Mouse (Mus musculus) Muller cell, postnatal 12 days (primary cell): ENCODE results near the gene Slc41a1.

Experiments
- DNase-seq: peaks from one replicate; pipeline ENCODE4 v3.0.0-alpha.2; 2015; ENCODE audit errors: inconsistent ontology term

Slc41a1 gene

DNA sequence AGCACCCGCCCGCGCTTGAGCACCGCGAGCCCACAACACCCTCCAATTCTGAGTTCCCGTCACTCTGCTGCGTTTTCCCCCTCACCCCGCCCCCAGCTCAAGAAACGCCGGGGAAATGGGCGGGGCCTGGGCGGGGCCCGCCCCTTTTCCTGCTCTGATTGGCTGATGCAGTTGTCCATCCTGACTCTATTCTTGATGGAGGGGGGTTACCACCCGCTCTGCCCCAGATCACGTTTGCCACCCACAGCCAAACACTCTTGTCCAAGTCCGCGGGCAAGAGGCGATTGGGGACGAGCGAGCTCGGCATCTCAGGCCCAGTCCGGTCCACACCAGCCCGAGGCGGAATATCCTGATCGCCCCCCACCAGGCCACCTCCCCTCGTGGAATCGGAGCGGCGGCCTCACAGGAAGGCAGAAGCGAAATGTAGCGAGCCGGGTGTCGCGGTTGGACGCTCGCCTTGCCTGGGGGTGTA is 530 bp downstream of the Slc41a1 start:
- peak; percentile 99 for DNase-seq

DNA sequence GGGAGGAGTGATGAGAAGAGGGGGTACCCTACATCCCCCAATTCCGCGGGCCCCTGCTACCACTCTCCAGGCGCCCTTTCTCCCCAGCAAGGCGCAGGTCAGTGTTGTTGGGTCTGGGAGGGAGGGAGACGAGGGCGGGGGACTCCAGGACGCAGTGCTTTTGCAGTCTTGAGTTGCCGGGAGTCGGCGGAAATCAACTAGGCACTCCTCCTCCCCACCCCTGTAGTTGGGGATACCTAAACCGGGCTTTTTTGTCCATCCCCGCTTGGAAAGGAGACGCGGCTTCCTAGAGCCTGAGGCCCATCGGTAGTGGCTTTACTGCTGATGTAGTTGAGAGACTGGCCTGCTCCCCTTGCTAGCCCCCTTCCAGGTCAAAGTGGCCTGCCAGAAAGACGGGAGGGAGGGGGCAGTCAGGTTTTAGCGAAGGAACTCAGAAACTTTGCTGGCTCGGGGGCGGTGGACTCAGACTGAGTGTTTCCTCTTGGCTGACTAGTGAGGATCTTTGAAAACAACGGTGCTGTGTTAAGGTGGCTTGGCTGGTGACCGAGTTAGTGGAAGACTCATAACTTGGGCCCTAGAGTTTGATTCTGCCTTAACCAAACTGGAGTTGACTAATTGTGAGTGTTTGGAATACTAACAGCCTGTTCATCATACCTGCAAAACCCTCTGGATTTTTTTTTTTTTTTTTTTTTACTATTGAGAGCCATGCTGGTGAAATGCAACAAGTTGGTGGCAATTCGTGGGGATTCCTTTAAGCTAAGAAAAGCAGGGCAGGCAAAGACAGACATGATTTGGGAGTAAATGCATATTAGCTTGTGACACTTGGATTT is 1.2 kb downstream of the Slc41a1 start:
- DNase-seq: no peak

DNA sequence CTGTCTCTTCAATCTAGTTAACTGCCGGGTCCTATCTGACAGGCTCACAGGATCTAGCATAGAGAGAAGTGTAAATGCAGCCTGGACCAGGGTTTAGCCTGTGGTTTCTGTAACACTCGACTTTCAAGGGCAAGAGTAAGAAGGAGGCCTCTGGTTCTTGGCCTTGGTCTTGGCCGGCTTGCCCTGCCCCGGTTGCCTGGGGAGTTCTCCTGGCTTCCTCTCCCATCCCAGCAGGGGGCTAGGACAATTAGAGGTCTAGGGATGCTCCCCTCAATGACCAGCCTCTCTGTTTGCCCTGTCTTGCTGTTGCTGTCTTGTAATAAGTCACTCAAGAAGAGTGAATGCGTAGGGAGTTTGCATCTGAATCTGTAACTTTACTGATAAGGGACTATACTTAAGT is 2.0 kb downstream of the Slc41a1 start:
- DNase-seq: no peak

DNA sequence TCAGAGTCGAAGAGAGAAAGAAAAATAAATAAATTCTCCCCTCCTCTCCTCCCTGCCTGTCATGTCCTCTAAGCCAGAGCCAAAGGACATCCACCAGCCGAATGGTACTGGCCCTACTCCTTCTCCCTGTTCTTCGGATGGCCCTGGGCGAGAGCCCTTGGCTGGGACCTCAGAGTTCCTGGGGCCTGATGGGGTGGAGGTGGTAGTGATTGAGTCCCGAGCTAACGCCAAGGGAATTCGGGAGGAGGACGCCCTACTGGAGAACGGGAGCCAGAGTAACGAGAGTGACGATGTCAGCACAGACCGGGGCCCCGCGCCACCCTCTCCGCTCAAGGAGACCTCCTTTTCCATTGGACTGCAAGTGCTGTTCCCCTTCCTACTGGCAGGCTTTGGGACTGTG is 3.3 kb downstream of the Slc41a1 start:
- DNase-seq: no peak

DNA sequence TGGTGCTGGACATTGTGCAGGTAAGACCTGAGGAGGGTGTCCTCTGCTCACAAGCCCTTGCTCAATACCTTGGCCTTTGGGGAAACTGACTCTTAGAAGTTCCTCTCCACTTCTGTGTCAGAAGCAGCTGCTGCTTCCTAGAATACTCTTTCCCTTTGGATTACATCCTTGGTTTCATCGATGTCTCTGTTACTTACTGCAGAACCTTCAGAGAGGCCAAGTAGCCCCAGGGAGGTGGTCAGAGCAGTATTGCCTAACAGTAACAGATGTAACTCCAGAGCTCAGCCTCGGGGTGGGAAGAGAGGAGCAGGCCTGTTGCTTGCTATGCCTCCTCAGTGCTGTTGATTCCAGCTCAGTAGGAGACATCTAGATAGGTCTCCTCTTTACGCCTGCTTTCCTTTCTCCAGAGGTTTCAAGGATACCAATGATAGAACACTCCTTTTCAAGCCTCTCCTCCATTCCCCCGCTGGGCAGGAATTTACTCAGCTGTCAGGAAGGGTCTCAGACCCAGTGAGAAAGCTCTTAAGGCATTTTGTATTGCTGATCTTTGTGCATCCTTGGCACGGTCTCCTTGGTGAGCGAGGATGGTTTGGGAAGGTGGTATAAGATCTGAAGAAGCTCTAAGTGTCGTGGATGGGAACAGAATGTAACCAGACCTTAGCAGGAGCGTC is 3.8 kb downstream of the Slc41a1 start:
- DNase-seq: no peak

DNA sequence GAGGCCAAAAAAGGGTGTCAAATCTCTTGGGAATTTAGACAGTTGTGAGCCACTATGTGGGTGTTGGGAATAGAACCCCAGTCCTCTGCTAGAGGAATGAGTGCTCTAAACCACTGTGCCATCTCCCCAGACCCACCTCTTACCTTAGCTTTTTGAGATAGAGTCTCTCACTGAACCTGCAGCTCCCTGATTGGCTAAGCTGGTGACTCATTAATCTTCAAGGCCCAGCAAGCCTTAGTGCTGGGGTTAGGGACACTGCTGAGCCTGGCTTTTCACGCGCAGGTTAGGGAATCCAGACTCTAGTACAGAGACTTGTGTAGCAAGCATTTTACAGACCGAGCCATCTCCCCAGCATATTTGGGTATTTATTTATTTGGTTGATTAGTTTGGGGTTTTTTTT is 9.7 kb downstream of the Slc41a1 start:
- no peak for DNase-seq

DNA sequence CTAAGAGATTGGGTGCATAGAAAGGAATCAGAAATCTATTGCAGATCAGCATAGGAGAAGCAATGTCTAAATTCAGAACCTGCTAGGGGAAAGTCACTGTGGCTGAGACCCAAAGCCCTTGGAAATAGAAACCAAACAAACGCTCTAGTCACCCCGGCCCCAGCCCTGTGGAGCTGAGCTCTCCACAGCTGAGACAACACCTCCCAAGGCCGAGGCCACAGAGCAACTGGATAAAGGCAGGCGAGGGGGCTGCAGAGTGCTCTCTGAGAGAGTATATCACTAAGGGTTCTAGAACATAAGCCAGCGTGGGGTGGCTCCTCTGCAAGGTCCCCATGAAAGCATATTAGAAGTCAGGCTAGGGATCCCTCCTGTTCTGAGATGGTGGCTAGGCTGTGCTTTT is 11.2 kb downstream of the Slc41a1 start:
- DNase-seq: no peak

DNA sequence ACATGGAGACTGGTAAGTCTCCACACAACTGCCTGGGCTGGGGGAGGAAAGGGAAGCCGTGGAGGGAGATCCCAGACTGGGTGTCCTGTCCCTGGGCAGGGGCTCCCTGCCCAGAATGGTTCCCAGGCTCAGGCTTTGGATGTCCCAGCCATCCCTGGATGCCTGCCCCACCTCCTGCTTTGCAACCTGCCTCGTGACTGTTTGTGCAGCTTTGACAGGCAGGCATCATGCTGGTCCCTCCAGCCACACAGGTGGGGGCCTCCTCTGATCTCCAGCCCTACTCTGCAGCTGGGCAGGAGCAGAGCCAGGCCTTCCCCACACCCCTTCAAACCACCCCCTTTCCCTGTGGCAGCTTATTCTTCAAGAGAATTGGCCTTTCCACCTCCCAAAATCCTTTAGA is 12.0 kb downstream of the Slc41a1 start:
- DNase-seq: peak; percentile 22

DNA sequence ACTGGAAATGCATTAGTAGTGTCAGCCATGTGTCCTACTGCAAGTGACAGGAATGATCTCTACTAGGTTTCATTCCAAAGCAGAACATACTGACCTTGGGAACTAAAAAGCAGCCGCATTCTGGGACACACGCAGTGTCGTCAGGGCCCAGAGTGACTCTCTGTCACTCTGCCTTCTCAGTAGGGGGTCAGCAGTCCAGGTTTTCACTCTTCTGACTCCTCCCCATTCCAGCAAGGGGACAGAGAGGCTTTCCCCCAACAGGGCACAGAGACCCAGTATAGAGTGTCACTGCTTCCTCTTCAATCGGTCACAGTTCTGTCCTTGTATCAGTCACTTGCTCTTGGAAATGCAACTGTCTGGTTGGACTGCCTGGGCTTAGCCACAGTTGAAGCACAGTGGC is 14.9 kb downstream of the Slc41a1 start:
- no peak for DNase-seq

DNA sequence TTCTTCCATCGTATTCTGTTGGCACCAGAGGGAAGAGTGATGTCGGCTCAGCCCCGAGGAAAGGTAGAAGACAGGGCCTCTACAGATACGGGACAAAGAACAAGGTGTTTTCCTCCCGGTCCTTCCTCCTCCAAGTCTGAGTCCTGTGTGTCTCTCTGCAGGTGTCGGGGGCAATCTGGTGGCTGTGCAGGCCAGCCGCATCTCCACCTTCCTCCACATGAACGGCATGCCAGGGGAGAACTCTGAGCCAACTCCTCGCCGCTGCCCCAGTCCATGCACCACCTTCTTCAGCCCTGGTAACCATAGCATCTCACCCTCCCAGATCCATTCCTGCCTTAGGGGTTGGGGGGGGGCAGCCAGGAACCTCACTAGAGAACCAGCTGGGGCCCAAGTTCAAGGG is 16.5 kb downstream of the Slc41a1 start:
- DNase-seq: no peak

DNA sequence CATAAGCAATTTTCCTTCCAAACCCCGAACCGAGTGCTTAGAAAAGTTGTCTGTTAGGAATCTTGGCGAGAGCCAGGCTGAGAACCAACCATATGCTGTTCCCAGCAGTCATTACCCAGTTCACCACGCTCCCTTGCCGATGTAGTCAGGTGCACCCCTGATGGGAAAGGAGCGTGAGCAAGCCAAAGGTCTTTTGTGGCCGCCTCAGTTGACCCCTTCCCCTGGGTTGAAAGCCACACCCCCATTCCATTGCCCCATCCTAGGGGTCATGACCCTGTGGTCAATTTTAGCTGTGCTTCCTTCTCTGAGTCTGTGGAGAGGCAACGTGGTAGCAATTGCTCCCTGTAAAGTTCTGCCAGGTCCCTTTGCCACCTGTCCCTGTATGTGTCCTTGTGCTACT is 17.6 kb downstream of the Slc41a1 start:
- no peak for DNase-seq

DNA sequence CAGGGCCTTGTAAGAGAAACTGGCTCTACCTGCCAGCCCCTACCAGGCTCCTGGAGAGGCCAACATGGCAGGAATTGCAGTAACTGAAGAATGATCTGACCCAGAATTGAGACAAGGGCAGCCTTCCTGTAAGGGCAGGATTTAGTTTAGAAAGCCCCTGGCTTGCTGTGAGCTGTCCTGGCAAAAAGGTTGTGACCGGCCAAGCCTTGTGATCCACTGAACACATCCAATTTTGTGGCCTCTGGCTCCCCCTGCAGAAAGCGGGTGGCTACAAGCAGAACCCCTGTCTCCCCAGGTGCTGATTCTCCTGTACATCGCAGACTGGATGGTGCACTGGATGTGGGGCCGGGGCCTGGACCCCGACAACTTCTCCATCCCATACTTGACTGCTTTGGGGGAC is 19.0 kb downstream of the Slc41a1 start:
- DNase-seq: peak; percentile 36

DNA sequence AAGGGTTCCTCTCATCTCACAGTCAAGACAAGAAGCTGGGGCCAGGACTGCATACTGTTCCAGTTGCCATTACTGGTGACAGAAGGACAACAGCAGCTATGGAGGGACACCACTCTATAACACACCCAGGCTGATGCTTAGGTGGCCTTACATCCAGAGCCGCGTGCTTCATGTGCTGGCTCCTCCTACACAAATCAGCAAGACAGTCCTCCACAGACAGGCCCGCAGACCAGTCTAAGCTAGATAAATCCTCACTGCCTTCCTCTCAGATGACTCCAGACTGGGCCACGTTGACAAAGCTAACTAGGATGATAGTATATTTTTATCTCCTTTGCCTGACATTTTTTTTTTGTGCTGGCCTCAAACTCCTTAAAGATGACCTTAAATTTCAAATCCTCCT is 34.5 kb downstream of the Slc41a1 start:
- no peak for DNase-seq

DNA sequence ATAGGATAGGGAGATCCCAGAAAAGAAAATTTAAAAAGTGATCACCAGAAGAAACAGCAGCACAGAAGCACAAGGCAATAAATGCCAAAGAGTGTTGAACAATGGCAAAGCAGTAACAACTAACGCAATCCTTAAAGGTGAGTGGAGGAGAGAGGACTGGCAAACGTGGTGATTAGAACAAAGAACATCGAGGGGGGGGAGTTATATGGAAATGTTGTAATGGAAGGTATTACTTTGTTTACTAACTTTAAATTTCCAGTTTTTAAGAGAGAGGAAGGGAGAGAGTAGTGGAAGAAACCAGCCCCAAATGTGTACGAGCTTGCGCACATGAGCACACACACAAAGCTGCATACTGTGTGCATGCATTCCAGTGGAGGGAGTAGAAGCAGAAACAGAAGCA is 38.3 kb downstream of the Slc41a1 start:
- DNase-seq: no peak

DNA sequence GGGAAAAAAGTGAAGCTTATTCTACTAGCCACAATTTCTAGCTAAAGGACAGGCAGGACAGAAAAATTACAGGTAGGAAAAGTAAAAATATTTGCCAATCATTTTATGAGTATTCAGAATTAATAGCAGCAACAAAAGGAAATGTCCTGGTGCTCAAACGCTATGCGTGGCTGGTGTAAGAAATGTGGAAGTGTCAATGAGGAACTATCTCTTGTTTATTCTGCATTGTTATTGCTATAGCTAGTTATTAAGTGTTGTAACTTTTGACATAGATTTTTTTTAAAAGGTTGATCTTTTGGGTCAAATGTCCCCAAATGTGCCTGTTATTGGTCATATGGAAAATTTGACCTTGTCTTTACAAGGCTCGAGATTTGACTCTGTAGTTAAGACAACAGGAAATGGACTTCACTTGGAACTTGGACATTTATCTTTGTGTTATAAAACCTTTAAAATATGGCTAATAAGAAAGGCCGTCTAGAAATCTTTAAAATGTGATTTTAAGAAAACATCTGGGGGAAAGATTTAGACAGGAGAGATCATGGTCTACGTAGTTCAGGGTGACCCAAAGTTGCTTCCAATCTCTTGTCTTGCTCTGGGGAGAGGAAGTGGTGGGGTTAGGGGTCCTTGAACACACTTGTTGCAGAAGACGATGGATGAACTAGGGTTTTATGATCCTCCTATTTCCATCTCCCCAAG is 39.2 kb downstream of the Slc41a1 start:
- no peak for DNase-seq

DNA sequence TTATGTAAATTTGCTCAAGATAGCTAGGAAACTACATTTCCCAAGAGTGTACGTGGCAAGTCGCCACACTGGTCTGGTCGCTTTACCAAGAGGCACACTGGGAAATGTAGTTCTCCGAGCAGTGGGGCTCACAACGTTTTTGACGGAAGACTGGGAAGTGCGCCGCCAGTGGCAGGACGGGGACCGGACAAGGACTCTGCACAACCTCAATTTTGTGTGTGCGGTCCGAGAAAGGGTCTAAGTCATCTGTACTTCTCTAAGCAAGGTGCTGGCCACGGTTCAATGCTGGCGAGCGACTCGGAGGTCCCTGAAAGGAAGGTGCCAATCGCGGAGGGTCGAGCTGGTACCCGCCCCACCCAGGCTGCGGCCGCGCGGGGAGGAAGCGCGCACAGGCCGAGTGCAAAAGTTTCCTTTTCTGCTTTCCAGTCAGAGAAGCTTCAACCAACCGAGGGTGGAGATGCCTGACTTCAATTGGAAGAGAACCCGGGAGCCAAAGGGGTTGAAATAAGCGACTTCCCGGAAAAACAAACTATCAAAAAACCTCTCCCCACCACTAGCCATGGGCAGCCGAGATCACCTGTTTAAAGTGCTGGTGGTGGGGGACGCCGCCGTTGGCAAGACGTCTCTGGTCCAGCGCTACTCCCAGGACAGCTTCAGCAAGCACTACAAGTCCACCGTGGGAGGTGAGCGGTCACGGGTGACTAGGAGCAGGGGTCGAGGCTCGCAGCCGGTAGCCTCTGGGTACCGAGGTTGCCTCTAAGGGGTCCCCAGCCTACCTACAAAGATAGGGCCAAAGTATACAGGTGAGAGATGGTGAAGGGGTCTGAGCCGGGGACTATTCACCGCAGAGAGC is 40.0 kb downstream of the Slc41a1 start, which contains the start of gene Rab29:
Gene Rab29 (plus strand): TSS at position 132 of the 853 bp plus-strand sequence.
- peak; percentile 92 for DNase-seq

DNA sequence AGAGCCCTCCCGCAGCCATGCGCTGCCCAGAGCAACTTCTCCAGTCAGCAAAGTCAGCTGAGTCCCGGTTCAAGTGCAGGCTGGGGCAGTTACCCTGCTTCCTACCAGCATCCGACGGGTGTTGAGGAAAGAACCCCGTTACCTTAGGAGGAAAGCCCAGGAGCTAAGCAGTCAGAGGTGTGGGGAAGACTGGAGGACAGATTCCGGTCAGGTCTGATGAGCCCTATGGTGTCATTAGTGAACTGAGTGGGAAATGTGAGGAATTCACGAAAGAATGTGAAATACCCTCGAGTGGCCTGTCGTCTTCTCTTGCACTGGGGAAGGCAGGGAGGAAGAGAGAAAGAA is 40.6 kb downstream of the Slc41a1 start:
- DNase-seq: peak; percentile 52

DNA sequence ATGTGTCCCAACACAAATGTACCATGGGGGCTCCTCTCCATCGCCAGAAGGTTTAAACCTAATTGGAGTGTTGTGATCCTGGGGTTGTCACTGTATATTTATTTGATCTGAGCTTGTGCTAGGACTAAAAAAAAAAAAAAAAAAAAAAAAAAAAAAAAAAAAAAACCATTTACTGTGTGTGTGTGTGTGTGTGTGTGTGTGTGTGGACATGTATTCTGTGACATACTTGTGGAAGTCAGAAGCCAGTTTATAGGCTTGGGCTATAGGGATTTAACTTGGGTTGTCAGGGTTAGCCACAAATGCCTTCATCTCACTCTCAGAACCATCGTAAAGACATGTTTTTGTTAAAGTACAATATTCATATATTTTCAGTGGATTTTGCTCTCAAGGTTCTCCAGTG is 42.3 kb downstream of the Slc41a1 start:
- no peak for DNase-seq

DNA sequence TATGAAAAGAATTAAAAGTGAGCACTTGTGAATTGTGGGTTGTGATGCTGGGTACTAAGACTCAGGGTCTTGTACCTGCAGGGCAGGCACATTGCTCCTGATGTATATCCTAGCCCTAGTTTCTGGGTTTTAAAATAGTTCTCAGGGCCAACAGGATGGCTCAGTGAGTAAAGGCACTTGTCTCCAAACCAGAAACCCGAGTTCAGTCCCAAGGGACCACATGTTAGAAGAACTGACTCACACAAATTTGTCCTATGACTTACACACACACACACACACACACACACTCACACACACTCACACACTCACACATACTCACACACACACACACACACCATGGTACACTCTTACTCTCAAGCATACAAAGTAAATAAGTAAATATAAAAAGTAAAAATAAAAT is 45.6 kb downstream of the Slc41a1 start:
- DNase-seq: no peak

DNA sequence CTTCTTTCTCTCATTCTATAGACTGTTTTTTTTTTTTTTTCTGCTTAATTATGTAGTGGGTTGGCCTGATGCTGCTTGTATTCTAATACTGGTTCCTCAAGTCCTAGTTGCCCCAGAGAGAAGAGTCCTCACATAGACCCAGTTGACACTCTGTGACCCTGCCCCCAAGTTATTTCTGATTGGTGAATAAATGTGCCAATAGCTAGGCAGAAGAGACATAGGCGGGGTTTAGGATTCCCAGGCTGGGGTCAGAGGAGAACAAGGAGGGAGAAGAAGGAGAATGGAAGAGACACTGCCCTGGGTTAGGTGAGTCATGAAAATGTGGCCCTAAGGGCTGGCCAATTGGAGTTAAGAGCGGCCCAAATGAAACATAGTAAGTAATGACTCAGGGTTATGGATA is 52.5 kb downstream of the Slc41a1 start:
- DNase-seq: no peak

DNA sequence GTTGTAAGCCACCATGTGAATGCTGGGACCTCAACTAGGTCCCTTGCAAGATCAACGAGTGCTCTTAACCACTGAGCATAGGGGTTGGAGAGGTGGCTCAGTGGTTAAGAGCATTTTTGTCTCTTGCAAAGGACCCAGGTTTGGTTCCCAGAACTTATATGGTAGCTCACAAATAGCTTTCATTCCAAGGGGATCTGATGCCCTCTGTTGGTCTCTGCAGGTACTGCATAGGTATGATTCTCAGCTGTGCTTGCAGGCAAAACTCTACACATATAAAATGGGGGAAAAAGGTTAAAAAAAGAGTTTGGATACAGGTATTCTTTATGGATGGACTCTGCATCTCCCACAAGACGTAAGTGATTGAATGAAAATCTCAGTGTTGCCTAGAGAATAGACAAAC is 55.5 kb downstream of the Slc41a1 start:
- no peak for DNase-seq

DNA sequence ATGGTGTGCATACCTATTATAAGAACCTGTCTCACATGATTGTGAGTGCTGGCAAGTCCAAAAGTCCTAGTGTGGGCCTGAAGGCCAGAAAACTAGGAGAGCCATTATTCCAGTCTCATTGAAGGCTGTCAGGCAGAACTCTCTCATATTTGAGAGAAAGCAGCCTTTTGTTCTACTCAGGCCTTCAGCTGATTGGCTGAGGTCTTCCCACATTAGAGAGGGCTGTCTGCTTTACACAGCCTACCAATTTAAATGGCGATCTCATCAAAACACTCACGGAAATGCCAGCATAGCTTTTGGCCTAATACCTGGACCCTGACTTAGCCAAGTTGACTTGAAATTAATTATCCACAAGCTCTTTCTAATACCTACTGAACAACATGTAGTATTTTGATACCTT is 58.9 kb downstream of the Slc41a1 start:
- peak; percentile 80 for DNase-seq
